Mouse (Mus musculus) heart, embryonic 12.5 days (tissue): ENCODE data around the gene Dcaf8. TPM values are rescaled to one million over a fixed set of nuclear protein-coding genes. Genes with fewer than 3 reads are reported as not detected.

Experiments used
- ATAC-seq: fragments of 200-750 bp; cut with Nextera tagmentation; 2 replicates; pipeline ENCODE4 v1.8.0; 2017; ENCODE audit warnings: moderate TSS enrichment, moderate library complexity; ENCODE audit not compliant: insufficient number of reproducible peaks, low FRiP score
- H3K27ac ChIP-seq: fragments of 300-500 bp; sonication (generic); 2 replicates; pipeline ENCODE4 v1.5.1; 2016; ENCODE audit warnings: mild to moderate bottlenecking, moderate library complexity; ENCODE audit not compliant: poor library complexity, severe bottlenecking
- H3K27me3 ChIP-seq: fragments of 300-500 bp; sonication (generic); replicated peaks from 2 replicates; pipeline ENCODE4 v1.6.1; 2016; ENCODE audit warnings: mild to moderate bottlenecking, moderate library complexity
- H3K36me3 ChIP-seq: fragments of 300-500 bp; sonication (generic); 2 replicates; pipeline ENCODE4 v1.6.1; 2016; ENCODE audit warnings: mild to moderate bottlenecking, moderate library complexity
- H3K4me1 ChIP-seq: fragments of 300-500 bp; sonication (generic); replicated peaks from 2 replicates; pipeline ENCODE4 v1.6.1; 2016; ENCODE audit warnings: mild to moderate bottlenecking
- H3K4me2 ChIP-seq: fragments of 300-500 bp; sonication (generic); 2 replicates; pipeline ENCODE4 v1.6.1; 2016; ENCODE audit warnings: mild to moderate bottlenecking, moderate library complexity
- H3K4me3 ChIP-seq: fragments of 300-500 bp; sonication (generic); 2 replicates; pipeline ENCODE4 v1.5.1; 2016; ENCODE audit warnings: mild to moderate bottlenecking
- H3K9ac ChIP-seq: fragments of 300-500 bp; sonication (generic); 2 replicates; pipeline ENCODE4 v1.6.1; 2016; ENCODE audit warnings: mild to moderate bottlenecking, moderate library complexity
- H3K9me3 ChIP-seq: fragments of 300-500 bp; sonication (generic); replicated peaks from 2 replicates; pipeline ENCODE4 v1.6.1; 2016; ENCODE audit warnings: mild to moderate bottlenecking, moderate library complexity
- WGBS: fragments of 180-500 bp; shearing (Covaris S2); methylation state at CpG from one replicate; pipeline ENCODE4 v1.1.7; 2016; 5-methylcytosine and 5-hydroxymethylcytosine counted together
- polyA plus RNA-seq: library from polyadenylated mRNA; unstranded; fragments of >200 nt; fragmentation: Nextera tagmentation; extraction: Ambion mirVana; gene quantifications from 2 replicates; pipeline ENCODE4 v1.2.1, GENCODE M21; 2016

Dcaf8 gene
- polyA plus RNA-seq, 1 experiment from 2014 or later, result 123 TPM

DNA sequence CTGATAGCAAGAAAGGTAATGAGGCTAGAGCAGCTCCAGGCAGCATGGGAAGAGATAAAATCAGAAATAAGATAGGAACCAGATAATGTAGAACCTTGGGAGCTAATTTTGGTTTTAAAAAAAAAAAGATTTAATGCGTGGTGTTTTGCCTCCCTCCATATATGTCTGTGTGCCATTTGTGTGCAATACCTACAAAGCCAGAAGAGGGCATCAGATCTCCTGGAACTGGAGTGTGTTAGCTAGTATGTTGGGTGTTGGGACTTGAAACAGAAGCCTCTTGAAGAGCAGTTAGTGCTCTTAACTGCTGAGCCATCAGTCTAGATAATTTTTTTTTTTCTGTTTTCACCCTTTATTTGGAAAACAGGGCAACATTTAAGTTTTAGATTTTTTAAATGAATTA is 4.3 kb upstream of the Dcaf8 start:
- Histone ChIP-seq H3K4me2 (no peak overlapping the region), H3K36me3 (no peaks in the 10 kb centered on the region), H3K27me3 (no peaks in the 10 kb centered on the region), H3K4me1 (0 out of 2 replicates have a peak, but pooled peaks cover 5% of the 10 kb centered on the region), H3K9ac (no peak overlapping the region), H3K9me3 (no peaks in the 10 kb centered on the region), H3K4me3 (no peak overlapping the region), H3K27ac (no peak overlapping the region)
- 32% methylated on average over 1 of the region's 1 CpGs for WGBS
- ATAC-seq, result no peak

DNA sequence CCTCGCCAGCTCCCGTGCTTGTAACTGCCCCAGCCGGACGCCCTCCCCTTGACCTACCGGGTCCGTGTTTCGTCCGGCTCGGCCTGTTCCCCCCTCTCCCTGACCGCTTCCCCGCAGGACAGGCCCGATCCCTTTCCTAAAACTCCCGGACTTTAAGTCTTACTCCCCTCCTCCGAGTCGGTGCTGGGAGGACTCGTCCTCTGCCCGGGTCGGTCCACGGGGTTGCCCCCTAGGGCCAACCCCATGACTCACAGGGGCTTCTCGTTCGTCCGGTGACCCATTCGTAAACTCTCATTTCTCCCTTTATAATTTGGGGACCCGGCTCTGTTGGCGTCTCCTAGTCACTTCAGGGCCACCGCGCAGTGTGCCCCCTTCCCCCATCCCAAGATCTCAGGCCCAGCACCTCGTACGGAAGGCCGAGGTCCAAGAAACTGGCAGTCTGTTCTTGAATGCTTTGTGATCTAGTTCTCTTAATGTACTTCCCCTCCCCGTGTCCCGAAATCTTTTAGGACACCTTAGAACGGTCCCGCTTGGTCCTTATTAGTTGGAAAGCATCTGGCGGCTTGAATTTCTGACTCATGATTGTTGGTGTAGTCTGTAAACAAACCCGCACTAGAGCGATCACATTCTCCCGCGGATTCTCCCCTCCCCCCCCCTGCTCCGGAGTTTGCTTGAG is 533 bp downstream of the Dcaf8 start:
- ATAC-seq, result peak; percentile 61
- Histone ChIP-seq H3K4me1 (peaks cover 8% of the 10 kb centered on the region), H3K9me3 (no peaks in the 10 kb centered on the region), H3K27me3 (no peaks in the 10 kb centered on the region), H3K27ac (peak overlapping the region; percentile 96), H3K4me2 (peak overlapping the region; percentile 82), H3K4me3 (peak overlapping the region; percentile 67), H3K36me3 (peaks cover 31% of the 10 kb centered on the region), H3K9ac (peak overlapping the region; percentile 96)
- under 1% methylated on average over 40 of the region's 40 CpGs for WGBS

DNA sequence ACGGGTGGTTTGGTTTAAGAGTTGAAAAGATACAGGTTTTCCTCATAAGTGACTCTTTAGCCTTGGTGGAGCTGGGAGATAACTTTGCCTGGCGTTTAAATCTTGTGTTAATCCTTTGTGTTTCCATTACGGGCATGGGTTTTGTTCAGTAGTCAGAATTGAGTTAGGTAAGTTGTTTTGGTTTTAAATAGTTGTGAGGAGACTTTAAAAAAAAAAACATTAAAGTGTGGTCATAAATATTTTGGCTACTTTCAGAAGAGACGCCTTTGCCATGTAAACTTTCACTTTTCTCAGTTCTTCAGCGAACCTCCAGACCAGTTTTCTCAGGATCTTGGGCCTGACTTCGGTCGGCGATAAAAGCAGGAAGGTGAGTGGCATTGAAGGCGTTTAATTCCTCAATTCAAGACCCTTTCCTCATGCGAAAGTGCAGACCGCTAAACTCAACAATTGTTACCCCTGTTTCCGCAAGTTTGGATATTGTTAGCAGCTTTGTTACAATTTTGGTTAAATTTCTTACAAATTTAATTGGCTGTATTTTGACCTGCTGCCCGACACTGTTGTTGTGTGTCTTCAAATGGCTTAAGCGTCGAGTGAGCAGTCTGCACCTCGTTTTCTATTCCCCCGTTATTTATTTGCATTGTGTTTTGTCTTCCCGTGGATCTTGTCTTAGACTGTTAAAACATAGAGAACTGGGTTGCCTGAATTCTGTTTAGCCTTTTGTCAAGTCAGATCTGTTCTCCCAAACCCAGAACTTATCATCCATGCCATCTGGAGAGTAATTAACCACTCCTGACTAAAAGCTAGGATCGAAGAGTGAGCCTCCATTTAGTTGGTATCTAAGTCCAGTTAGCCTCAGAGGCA is 1.3 kb downstream of the Dcaf8 start:
- Histone ChIP-seq H3K9ac (peak overlapping the region; percentile 96), H3K27me3 (no peaks in the 10 kb centered on the region), H3K27ac (peak overlapping the region; percentile 96), H3K4me3 (peak overlapping the region; percentile 67), H3K9me3 (no peaks in the 10 kb centered on the region), H3K4me2 (peak overlapping the region; percentile 82), H3K4me1 (peaks cover 8% of the 10 kb centered on the region), H3K36me3 (peaks cover 38% of the 10 kb centered on the region)
- no peak for ATAC-seq
- WGBS, result 14% methylated on average over 19 of the region's 19 CpGs

DNA sequence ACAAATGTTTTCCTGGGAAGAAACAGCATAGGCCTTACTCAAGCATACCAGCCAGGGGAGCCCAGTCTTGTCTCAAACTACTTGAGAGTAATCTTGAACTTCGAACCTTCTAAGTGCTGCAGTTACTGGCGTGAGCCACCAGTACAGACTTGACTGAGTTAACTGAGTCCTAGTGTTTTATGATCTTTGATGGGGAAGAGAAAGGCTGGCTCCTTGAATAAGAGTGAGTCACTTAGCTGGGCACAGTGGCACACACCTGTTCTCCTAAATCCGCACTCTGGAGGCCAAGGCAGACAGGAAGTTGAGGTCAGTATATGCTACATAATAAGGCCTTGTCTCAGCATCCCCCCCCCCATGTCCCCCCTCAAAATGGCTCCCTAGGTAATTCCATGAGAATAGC is 6.7 kb downstream of the Dcaf8 start:
- Histone ChIP-seq H3K36me3 (peaks cover 64% of the 10 kb centered on the region), H3K4me1 (peaks cover 8% of the 10 kb centered on the region), H3K9me3 (no peaks in the 10 kb centered on the region), H3K27ac (no peak overlapping the region), H3K4me2 (no peak overlapping the region), H3K9ac (no peak overlapping the region), H3K27me3 (no peaks in the 10 kb centered on the region), H3K4me3 (no peak overlapping the region)
- WGBS, result 91% methylated on average over 3 of the region's 3 CpGs
- ATAC-seq, result no peak

DNA sequence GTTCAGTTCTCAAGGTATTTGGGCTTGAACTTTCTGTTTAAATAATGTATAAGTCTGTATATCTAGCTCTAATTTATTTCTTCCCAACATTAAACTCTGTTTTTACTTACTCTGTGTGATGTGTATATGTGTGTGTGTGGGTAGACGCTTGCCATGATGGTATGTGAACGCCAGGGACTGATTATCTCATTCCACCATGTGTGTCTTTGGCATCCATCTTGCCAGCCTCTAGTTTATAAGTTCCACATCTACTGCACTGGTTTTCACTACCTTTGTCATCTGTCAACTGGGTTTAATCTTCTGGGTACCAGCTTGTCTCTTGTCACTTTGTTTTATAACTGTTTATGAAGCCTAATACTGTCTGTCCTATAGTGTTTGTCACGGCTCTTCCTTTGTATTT is 7.6 kb downstream of the Dcaf8 start:
- H3K36me3 ChIP-seq, result peaks cover 57% of the 10 kb centered on the region
- no peaks in the 10 kb centered on the region for H3K9me3 ChIP-seq
- H3K4me1 ChIP-seq, result peaks cover 8% of the 10 kb centered on the region
- H3K9ac ChIP-seq, result no peak overlapping the region
- H3K4me2 ChIP-seq, result no peak overlapping the region
- no peaks in the 10 kb centered on the region for H3K27me3 ChIP-seq
- H3K27ac ChIP-seq, result no peak overlapping the region
- 92% methylated on average over 3 of the region's 3 CpGs for WGBS
- H3K4me3 ChIP-seq, result no peak overlapping the region
- no peak for ATAC-seq

DNA sequence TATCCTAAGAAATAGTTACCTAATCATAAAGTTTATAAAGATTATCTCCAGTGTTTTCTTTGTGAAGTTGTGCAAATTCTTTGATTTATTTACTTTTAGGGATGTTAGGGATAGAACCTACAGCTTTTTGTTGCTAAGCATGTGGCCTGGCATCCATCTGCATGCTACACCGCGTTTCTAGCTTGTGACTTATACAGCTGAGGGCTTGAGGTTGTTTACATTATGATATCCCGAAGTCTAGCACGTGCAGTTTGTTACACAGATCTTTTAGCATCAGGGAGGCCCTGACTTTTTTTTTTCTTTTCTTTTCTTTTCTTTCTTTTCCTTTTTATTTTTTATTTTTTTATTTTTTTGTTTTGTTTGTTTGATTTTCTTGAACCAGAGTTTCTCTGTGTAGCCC is 12.1 kb downstream of the Dcaf8 start:
- H3K27me3 ChIP-seq, result no peaks in the 10 kb centered on the region
- H3K36me3 ChIP-seq, result peaks cover 22% of the 10 kb centered on the region
- H3K9ac ChIP-seq, result no peak overlapping the region
- H3K9me3 ChIP-seq, result no peaks in the 10 kb centered on the region
- ATAC-seq, result no peak
- 34% methylated on average over 4 of the region's 4 CpGs for WGBS
- no peak overlapping the region for H3K4me3 ChIP-seq
- H3K4me2 ChIP-seq, result peak overlapping the region; percentile 33; the same call in 1 of the 2 replicates
- H3K4me1 ChIP-seq, result peaks cover 22% of the 10 kb centered on the region
- H3K27ac ChIP-seq, result peak overlapping the region; percentile 81

DNA sequence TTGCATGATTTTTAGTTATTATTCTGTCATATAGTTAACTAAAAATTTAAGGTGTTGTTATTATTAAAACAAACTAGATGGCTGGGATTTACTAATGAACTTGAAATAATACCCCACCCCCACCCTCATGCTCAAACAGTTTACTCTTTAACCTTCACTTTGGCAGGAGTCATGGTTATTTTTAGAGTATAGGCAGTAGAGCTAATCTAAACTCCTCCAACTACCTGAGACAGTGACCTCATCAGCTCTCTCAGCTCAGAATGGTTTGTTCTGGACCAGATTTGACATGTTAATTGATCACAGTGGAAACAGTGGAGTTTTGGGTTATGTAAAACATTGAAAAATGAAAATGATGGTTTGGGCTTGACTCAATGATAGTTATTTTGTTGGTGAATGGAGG is 12.6 kb downstream of the Dcaf8 start:
- H3K27ac ChIP-seq, result peak overlapping the region; percentile 84
- H3K4me2 ChIP-seq, result peak overlapping the region; percentile 33
- H3K36me3 ChIP-seq, result peaks cover 23% of the 10 kb centered on the region
- no peaks in the 10 kb centered on the region for H3K9me3 ChIP-seq
- ATAC-seq, result no peak
- H3K9ac ChIP-seq, result no peak overlapping the region; the same call in 1 of the 2 replicates
- no peaks in the 10 kb centered on the region for H3K27me3 ChIP-seq
- H3K4me1 ChIP-seq, result peaks cover 22% of the 10 kb centered on the region
- H3K4me3 ChIP-seq, result no peak overlapping the region

DNA sequence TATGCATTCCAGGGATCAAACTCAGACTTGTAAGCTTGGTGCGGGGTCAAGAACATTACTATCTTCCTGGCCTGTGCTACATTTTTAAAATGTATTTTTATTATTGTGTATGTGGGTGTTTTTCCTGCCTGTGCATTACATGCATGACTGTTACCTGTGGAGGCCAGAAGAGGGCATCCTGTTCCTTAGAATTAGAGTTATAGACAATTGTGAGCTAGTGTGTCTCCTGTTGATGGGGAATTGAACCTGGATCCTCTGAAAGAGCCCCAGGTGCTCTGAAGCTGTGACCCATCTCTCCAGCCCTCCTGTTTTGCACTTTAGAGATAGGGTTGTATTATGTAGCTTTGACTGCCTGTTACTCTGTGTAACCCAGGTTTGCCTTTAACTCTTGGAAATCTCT is 14.1 kb downstream of the Dcaf8 start:
- Histone ChIP-seq H3K9me3 (no peaks in the 10 kb centered on the region), H3K27me3 (no peaks in the 10 kb centered on the region), H3K4me2 (no peak overlapping the region), H3K4me3 (no peak overlapping the region), H3K9ac (no peak overlapping the region), H3K36me3 (peaks cover 25% of the 10 kb centered on the region), H3K27ac (no peak overlapping the region), H3K4me1 (peaks cover 22% of the 10 kb centered on the region)
- no peak for ATAC-seq
- WGBS, result 92% methylated on average over 1 of the region's 1 CpGs

DNA sequence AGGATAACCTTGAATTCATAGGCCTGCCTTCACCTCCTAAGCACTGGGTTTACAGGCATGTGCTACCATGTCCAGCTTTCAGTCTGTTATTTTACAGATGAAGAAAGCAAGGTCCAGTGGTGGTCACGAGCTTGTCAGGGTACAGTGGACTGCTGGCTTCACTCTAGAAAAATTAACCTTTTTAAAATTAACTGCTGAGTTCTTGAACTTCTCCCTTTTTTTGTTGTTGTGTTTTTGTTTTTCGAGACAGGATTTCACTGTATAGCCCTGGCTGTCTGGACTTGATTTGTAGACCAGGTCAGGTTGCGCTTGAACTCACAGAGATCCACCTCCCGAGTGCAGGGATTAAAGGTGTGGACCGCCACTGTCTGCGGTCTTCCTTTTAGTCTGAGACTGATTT is 15.1 kb downstream of the Dcaf8 start:
- Histone ChIP-seq H3K4me3 (no peak overlapping the region), H3K4me1 (peaks cover 22% of the 10 kb centered on the region), H3K27ac (no peak overlapping the region), H3K27me3 (no peaks in the 10 kb centered on the region), H3K36me3 (peaks cover 34% of the 10 kb centered on the region), H3K9ac (0 out of 2 replicates have a peak overlapping the region, but pooled peaks have one; percentile 31), H3K9me3 (no peaks in the 10 kb centered on the region), H3K4me2 (no peak overlapping the region)
- no peak for ATAC-seq
- 92% methylated on average over 6 of the region's 6 CpGs for WGBS

DNA sequence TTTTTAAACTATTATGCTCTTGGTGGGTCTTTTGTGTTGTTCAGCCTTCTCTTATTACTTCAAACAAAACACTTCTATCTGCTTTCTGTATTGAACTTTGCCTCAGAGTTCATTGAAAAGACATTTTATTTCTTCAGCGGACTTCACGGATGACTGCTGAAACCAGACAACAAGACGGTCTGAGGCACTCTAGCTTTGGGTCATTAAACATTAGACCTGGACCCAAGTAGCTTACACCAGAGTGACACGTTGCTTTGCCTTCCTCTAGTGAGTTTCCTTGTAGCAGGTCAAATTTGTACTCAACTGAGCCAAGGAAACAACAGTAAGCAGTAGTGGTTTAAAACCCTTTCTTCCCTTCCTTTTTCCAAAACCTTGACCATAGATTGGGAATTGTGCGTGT is 20.0 kb downstream of the Dcaf8 start:
- Histone ChIP-seq H3K27me3 (no peaks in the 10 kb centered on the region), H3K4me3 (no peak overlapping the region), H3K4me2 (no peak overlapping the region), H3K36me3 (peaks cover 80% of the 10 kb centered on the region), H3K9ac (no peak overlapping the region), H3K9me3 (no peaks in the 10 kb centered on the region), H3K4me1 (peaks cover 8% of the 10 kb centered on the region), H3K27ac (no peak overlapping the region)
- WGBS, result 92% methylated on average over 5 of the region's 5 CpGs
- no peak for ATAC-seq

DNA sequence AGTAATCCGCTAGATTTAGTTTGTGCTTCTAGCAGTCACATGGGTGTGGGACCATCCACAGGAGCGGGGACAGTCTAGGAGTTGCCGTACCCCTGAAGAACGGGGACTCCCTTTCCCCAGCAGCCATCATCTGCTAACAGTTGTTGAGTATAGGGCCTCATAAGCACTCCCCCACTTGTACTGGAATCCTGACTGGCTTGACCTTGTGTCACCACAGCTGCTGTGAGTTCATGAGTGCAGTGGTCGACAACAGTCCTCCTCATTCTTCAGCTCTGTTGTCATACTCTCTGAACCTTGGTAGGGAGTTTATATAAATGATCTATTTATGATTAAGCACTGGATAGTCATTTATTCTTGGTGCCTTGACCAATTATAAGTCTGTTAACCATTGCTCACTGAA is 21.9 kb downstream of the Dcaf8 start:
- Histone ChIP-seq H3K4me3 (no peak overlapping the region), H3K36me3 (peaks cover 93% of the 10 kb centered on the region), H3K4me1 (peaks cover 9% of the 10 kb centered on the region), H3K9me3 (no peaks in the 10 kb centered on the region), H3K27ac (no peak overlapping the region), H3K27me3 (no peaks in the 10 kb centered on the region), H3K4me2 (no peak overlapping the region), H3K9ac (no peak overlapping the region)
- WGBS, result 93% methylated on average over 5 of the region's 5 CpGs
- ATAC-seq, result no peak
